Mouse (Mus musculus) erythroblast, adult 5-6 weeks (primary cell): Measurements from ENCODE around the gene Pycr2. TPM values are rescaled to one million over a fixed set of nuclear protein-coding genes. Genes with fewer than 3 reads are reported as not detected.

ENCODE experiments used
- total RNA-seq, 2 experiments: library from RNA; stranded (forward) in 1 of 2; stranded (reverse) in 1 of 2; fragments of 150-400 nt in 1 of 2; fragments of 200-764, 138-1000 nt in 1 of 2; gene quantifications; 2 replicates each; pipeline versions ENCODE4 v1.2.3 to v1.2.4; 2015 to 2017; ENCODE audit warnings: low replicate concordance in 2 of 2

The Pycr2 gene
- total RNA-seq, 2 experiments from 2014 or later, result 5.8 to 9.0 TPM

Other genes starting within 250 kb of the Pycr2 start
- gene Mixl1, start 207.3 kb upstream of the Pycr2 start, total RNA-seq (2015; ENCODE audit: low replicate concordance), result not detected in 2 replicates
- 0.28 TPM in 1 of 2 replicates, not detected in the other for gene Mixl1, start 207.3 kb upstream of the Pycr2 start, total RNA-seq (2017; ENCODE audit: low replicate concordance)
- 7.9 and 9.6 TPM in 2 replicates for gene Acbd3, start 178.2 kb upstream of the Pycr2 start, total RNA-seq (2015; ENCODE audit: low replicate concordance)
- gene Acbd3, start 178.2 kb upstream of the Pycr2 start, total RNA-seq (2017; ENCODE audit: low replicate concordance), result 12.3 and 16.4 TPM in 2 replicates
- 966 and 1,002 TPM in 2 replicates for gene H3f3a, start 90.3 kb upstream of the Pycr2 start, total RNA-seq (2015; ENCODE audit: low replicate concordance)
- 1,471 and 1,473 TPM in 2 replicates for gene H3f3a, start 90.3 kb upstream of the Pycr2 start, total RNA-seq (2017; ENCODE audit: low replicate concordance)
- 17.3 and 29.4 TPM in 2 replicates for gene Sde2, start 53.2 kb upstream of the Pycr2 start, total RNA-seq (2015; ENCODE audit: low replicate concordance)
- gene Sde2, start 53.2 kb upstream of the Pycr2 start, total RNA-seq (2017; ENCODE audit: low replicate concordance), result 34.7 and 53.5 TPM in 2 replicates
- gene Lefty2, start 11.2 kb upstream of the Pycr2 start, total RNA-seq (2015; ENCODE audit: low replicate concordance), result not detected in 2 replicates
- not detected in 2 replicates for gene Lefty2, start 11.2 kb upstream of the Pycr2 start, total RNA-seq (2017; ENCODE audit: low replicate concordance)
- gene Lefty1, start 30.7 kb downstream of the Pycr2 start, total RNA-seq (2015; ENCODE audit: low replicate concordance), result not detected in 2 replicates
- gene Lefty1, start 30.7 kb downstream of the Pycr2 start, total RNA-seq (2017; ENCODE audit: low replicate concordance), result not detected in 2 replicates
- 8.5 and 13.8 TPM in 2 replicates for gene Tmem63a, start 38.1 kb downstream of the Pycr2 start, total RNA-seq (2015; ENCODE audit: low replicate concordance)
- 6.6 and 13.1 TPM in 2 replicates for gene Tmem63a, start 38.1 kb downstream of the Pycr2 start, total RNA-seq (2017; ENCODE audit: low replicate concordance)
- 6.1 and 12.5 TPM in 2 replicates for gene Ephx1, start 116.6 kb downstream of the Pycr2 start, total RNA-seq (2015; ENCODE audit: low replicate concordance)
- gene Ephx1, start 116.6 kb downstream of the Pycr2 start, total RNA-seq (2017; ENCODE audit: low replicate concordance), result 3.3 TPM in 1 of 2 replicates, not detected in the other
- gene 9130409I23Rik, start 146.9 kb downstream of the Pycr2 start, total RNA-seq (2015; ENCODE audit: low replicate concordance), result not detected in 2 replicates
- not detected in 2 replicates for gene 9130409I23Rik, start 146.9 kb downstream of the Pycr2 start, total RNA-seq (2017; ENCODE audit: low replicate concordance)
- 6.5 and 12.7 TPM in 2 replicates for gene Nvl, start 239.9 kb downstream of the Pycr2 start, total RNA-seq (2015; ENCODE audit: low replicate concordance)
- gene Nvl, start 239.9 kb downstream of the Pycr2 start, total RNA-seq (2017; ENCODE audit: low replicate concordance), result 10.1 and 11.4 TPM in 2 replicates
- gene Cnih4, start 240.4 kb downstream of the Pycr2 start, total RNA-seq (2015; ENCODE audit: low replicate concordance), result 21.5 and 49.3 TPM in 2 replicates
- gene Cnih4, start 240.4 kb downstream of the Pycr2 start, total RNA-seq (2017; ENCODE audit: low replicate concordance), result 13.2 and 39.6 TPM in 2 replicates